Mouse (Mus musculus): ENCODE measurements around the gene Arrb2. TPM values are rescaled to one million over a fixed set of nuclear protein-coding genes. Genes with fewer than 3 reads are reported as not detected.

The Arrb2 gene
- polyA plus RNA-seq, 1 experiment: 79.7 TPM

DNA sequence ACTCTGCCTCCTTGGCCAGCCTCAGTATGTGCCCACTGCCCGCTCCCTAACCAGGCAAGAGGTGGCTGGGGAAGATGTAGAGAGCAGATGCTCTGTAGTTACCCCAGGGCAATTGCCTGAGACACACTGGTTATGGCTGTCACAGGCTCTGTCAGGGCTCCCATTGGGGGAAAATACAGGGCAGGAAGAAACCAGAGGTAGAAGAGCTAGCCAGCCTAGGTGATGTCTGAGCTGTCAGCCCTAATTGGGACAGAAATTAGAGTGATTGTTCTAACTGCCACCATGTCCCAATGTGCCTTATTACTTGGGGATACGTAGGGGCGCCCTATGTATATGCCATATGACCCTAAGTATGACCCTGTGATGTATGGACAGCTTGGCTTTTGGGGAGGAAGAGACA lies 1.5 kb downstream of the Arrb2 start:
- H3K4me3 ChIP-seq (replicated peaks; ENCODE audit: insufficient read depth, low read depth, low read length): no peak overlapping the region
- TF ChIP-seq POLR2A (IDR thresholded peaks at IDR 0.05; ENCODE audit: borderline replicate concordance, insufficient read depth, low read length): no peak
- no peak for TF ChIP-seq CTCF (IDR thresholded peaks at IDR 0.05; ENCODE audit: borderline replicate concordance, insufficient read depth, low read depth, low read length)
- no peaks in the 10 kb centered on the region for H3K27me3 ChIP-seq (ENCODE audit: control insufficient read depth, insufficient read depth, low read length)
- H3K27ac ChIP-seq (ENCODE audit: insufficient read depth, low read length): no peak overlapping the region
- no peak for DNase-seq
- WGBS: 93% methylated on average over 3 of the region's 3 CpGs
- H3K4me1 ChIP-seq (ENCODE audit: control insufficient read depth, insufficient read depth, low read length): peaks cover 6% of the 10 kb centered on the region

DNA sequence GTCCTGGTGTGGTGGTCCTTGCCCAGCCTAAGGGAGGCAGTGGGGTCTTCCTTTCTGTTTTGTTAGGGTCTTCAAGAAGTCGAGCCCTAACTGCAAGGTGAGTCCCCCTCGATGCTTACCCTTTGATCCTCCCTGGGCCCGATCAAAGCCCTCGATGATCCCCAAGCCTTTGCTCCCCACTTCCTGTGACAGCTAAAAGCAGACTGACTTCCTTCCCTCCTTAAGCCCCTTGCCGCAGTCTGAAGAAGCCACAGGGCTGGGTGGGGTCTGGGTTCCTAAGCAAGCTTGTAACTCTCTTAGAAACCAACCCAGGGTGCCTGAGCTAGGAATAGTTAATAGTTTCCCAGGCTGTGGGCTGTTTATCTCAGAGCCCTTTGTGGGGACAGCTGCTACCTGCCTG lies 3.0 kb downstream of the Arrb2 start:
- TF ChIP-seq POLR2A (IDR thresholded peaks at IDR 0.05; ENCODE audit: borderline replicate concordance, insufficient read depth, low read length): no peak
- H3K27ac ChIP-seq (ENCODE audit: insufficient read depth, low read length): no peak overlapping the region
- no peak overlapping the region for H3K4me3 ChIP-seq (replicated peaks; ENCODE audit: insufficient read depth, low read depth, low read length)
- no peaks in the 10 kb centered on the region for H3K27me3 ChIP-seq (ENCODE audit: control insufficient read depth, insufficient read depth, low read length)
- 80% methylated on average over 5 of the region's 5 CpGs for WGBS
- DNase-seq: no peak
- H3K4me1 ChIP-seq (ENCODE audit: control insufficient read depth, insufficient read depth, low read length): peaks cover 6% of the 10 kb centered on the region

DNA sequence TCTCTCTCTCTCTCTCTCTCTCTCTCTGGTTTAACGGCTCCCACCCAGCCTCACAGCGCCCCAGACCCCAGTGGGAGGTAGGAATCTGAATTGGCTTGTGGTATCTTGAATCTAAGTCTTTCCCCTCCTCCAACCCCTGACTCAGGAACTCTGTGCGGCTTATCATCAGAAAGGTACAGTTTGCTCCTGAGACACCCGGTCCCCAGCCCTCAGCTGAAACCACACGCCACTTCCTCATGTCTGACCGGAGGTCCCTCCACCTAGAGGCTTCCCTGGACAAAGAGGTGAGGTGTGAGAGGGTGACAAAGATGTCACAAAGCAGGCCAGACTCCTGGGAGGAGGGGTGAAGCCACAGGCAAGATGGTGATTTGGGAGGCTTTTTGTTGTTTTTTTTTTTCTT lies 5.0 kb downstream of the Arrb2 start:
- no peaks in the 10 kb centered on the region for H3K27me3 ChIP-seq (ENCODE audit: control insufficient read depth, insufficient read depth, low read length)
- DNase-seq: no peak
- TF ChIP-seq POLR2A (IDR thresholded peaks at IDR 0.05; ENCODE audit: borderline replicate concordance, insufficient read depth, low read length) (no peak), CTCF (IDR thresholded peaks at IDR 0.05; ENCODE audit: borderline replicate concordance, insufficient read depth, low read depth, low read length) (no peak)
- H3K4me1 ChIP-seq (ENCODE audit: control insufficient read depth, insufficient read depth, low read length): peaks cover 6% of the 10 kb centered on the region
- 90% methylated on average over 6 of the region's 6 CpGs for WGBS
- no peak overlapping the region for H3K27ac ChIP-seq (ENCODE audit: insufficient read depth, low read length)
- H3K4me3 ChIP-seq (replicated peaks; ENCODE audit: insufficient read depth, low read depth, low read length): no peak overlapping the region

DNA sequence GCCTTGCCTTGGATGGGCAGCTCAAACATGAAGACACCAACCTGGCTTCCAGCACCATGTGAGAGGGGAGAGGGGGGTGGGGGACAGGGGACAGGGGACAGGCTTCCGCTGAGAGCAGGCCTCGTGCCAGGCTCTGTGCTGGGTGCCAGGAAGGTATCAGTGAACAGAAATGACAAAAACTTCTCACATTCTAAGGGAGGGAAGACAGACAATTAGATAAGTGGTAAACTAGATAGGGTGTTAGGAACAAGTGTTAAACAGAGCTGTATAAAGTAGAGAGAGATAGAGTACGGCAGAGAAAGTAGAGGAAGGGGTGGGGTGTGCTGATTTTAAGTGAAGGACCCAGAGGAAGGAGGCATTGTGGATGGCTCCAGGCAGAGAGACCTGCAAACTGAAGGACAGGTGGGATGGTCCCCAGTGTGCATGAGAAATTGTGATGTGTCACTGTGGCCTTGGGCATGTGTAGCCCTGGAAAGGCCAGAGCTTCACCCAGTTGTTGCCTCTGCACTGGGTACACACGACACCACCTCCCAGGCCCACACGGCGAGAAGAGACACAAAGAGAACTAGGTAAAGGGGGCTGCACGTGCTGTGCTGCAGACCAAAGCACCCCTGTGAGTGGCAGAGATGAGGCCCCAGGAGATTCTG lies 6.4 kb downstream of the Arrb2 start:
- H3K4me3 ChIP-seq (replicated peaks; ENCODE audit: insufficient read depth, low read depth, low read length): no peak overlapping the region
- 77% methylated on average over 7 of the region's 7 CpGs for WGBS
- no peaks in the 10 kb centered on the region for H3K27me3 ChIP-seq (ENCODE audit: control insufficient read depth, insufficient read depth, low read length)
- H3K4me1 ChIP-seq (ENCODE audit: control insufficient read depth, insufficient read depth, low read length): peaks cover under 1% of the 10 kb centered on the region
- DNase-seq: no peak
- TF ChIP-seq POLR2A (IDR thresholded peaks at IDR 0.05; ENCODE audit: borderline replicate concordance, insufficient read depth, low read length) (no peak), CTCF (IDR thresholded peaks at IDR 0.05; ENCODE audit: borderline replicate concordance, insufficient read depth, low read depth, low read length) (no peak)
- no peak overlapping the region for H3K27ac ChIP-seq (ENCODE audit: insufficient read depth, low read length)

DNA sequence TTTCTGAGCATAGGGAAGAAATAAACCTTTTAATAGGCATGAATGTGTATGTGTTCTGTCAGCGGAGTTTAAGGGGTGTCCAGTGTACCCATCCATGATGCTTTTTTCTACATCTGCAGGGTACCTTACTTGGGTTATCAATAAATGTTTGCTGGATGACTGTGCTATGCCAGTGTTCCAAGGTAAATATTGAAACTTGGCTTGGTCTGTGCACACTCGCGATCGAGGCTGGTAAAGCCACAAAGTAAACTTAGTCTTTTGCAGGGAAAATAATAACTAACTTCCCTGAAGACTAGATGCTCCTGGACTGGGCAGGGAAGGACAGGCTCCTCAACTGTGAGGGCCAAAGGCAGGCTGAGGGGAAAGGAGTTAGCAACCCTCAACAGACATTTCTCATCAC lies 8.2 kb downstream of the Arrb2 start:
- TF ChIP-seq POLR2A (IDR thresholded peaks at IDR 0.05; ENCODE audit: borderline replicate concordance, insufficient read depth, low read length) (no peak), CTCF (IDR thresholded peaks at IDR 0.05; ENCODE audit: borderline replicate concordance, insufficient read depth, low read depth, low read length) (no peak)
- H3K4me1 ChIP-seq (ENCODE audit: control insufficient read depth, insufficient read depth, low read length): no peaks in the 10 kb centered on the region
- 94% methylated on average over 4 of the region's 4 CpGs for WGBS
- no peak overlapping the region for H3K4me3 ChIP-seq (replicated peaks; ENCODE audit: insufficient read depth, low read depth, low read length)
- no peak overlapping the region for H3K27ac ChIP-seq (ENCODE audit: insufficient read depth, low read length)
- DNase-seq: no peak
- H3K27me3 ChIP-seq (ENCODE audit: control insufficient read depth, insufficient read depth, low read length): no peaks in the 10 kb centered on the region

DNA sequence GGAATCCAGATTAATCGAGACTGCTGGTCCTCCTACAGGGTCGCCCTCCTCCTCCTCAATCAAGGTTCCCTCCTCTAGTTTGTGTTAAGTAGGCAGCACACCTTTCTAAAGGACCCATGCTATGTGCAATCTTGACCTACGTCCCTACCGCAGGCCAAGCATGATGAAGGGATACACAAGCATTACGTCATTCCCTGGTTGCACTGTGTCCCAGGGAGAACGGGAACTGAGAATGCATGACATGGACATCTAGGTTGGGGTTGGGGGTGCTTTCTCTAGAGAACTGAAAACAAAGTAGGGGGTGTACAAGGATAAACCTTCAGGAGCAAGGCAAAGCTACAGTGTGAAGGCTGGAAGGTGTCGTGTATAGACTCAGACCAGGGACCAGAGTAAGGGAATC lies 9.4 kb downstream of the Arrb2 start:
- no peak for DNase-seq
- Histone ChIP-seq H3K27me3 (ENCODE audit: control insufficient read depth, insufficient read depth, low read length) (no peaks in the 10 kb centered on the region), H3K4me1 (ENCODE audit: control insufficient read depth, insufficient read depth, low read length) (no peaks in the 10 kb centered on the region), H3K27ac (ENCODE audit: insufficient read depth, low read length) (no peak overlapping the region), H3K4me3 (replicated peaks; ENCODE audit: insufficient read depth, low read depth, low read length) (no peak overlapping the region)
- TF ChIP-seq POLR2A (IDR thresholded peaks at IDR 0.05; ENCODE audit: borderline replicate concordance, insufficient read depth, low read length): no peak
- no peak for TF ChIP-seq CTCF (IDR thresholded peaks at IDR 0.05; ENCODE audit: borderline replicate concordance, insufficient read depth, low read depth, low read length)
- WGBS: 93% methylated on average over 7 of the region's 7 CpGs

DNA sequence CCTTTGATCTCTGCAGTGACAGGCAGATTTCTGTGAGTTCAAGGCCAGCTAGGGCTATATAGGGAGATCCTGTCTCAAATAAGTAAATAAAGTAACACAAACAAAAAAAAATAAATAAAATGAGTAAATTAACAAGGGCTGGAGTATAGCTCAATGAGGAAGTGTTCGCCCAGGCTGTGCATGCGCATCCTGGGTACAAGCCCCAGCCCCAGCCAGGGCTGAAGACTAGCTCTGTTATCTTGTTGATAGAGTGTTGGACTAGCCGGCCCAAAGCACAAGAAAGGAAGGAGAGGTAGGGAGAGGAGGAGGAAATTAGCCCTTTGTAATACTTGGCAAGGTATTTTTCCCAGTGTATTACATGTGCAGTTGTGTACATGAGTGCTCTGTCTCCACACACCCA lies 11.5 kb downstream of the Arrb2 start:
- TF ChIP-seq CTCF (IDR thresholded peaks at IDR 0.05; ENCODE audit: borderline replicate concordance, insufficient read depth, low read depth, low read length) (no peak), POLR2A (IDR thresholded peaks at IDR 0.05; ENCODE audit: borderline replicate concordance, insufficient read depth, low read length) (no peak)
- WGBS: 79% methylated on average over 3 of the region's 3 CpGs
- no peak overlapping the region for H3K4me3 ChIP-seq (replicated peaks; ENCODE audit: insufficient read depth, low read depth, low read length)

DNA sequence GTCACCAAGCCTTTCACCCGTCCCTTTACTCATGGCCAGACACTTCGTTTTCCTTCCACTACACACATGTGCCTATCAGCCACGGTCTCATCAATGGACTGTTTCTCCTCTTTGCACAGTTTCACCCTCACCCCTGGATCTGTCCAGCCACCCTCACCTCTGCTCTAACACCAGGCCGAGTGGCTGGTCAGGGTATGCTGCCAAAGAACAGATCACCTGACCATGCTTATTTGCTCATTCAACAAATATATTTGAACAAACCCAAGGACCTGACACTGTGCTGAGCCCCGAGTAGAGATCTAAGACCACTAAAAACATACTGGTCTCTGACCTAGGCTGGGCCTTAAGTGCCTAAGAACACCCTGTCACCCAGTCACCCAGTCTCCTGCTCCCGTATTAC lies 12.2 kb downstream of the Arrb2 start:
- WGBS: 76% methylated on average over 6 of the region's 6 CpGs
- no peak for TF ChIP-seq POLR2A (IDR thresholded peaks at IDR 0.05; ENCODE audit: borderline replicate concordance, insufficient read depth, low read length)
- TF ChIP-seq CTCF (IDR thresholded peaks at IDR 0.05; ENCODE audit: borderline replicate concordance, insufficient read depth, low read depth, low read length): no peak
- Histone ChIP-seq H3K27ac (ENCODE audit: insufficient read depth, low read length) (no peak overlapping the region), H3K4me1 (ENCODE audit: control insufficient read depth, insufficient read depth, low read length) (no peaks in the 10 kb centered on the region), H3K27me3 (ENCODE audit: control insufficient read depth, insufficient read depth, low read length) (no peaks in the 10 kb centered on the region), H3K4me3 (replicated peaks; ENCODE audit: insufficient read depth, low read depth, low read length) (no peak overlapping the region)
- no peak for DNase-seq

More for the DNA sequence above, 11.5 kb downstream of the Arrb2 start:
- H3K27ac ChIP-seq (ENCODE audit: insufficient read depth, low read length): no peak overlapping the region
- no peaks in the 10 kb centered on the region for H3K4me1 ChIP-seq (ENCODE audit: control insufficient read depth, insufficient read depth, low read length)
- DNase-seq: no peak
- no peaks in the 10 kb centered on the region for H3K27me3 ChIP-seq (ENCODE audit: control insufficient read depth, insufficient read depth, low read length)

All from cerebellum, adult 2 months (tissue).